Mouse (Mus musculus): Measurements from ENCODE around the gene Map3k5.

Gene Map3k5

GRCm38 (mm10) chr10:20166797-20167196, 232.5 kb downstream of the Map3k5 start:
- DNase-seq = no peak

- no peak for DNase-seq
Observed at GRCm38 (mm10) chr10:20167467-20167866, 233.2 kb downstream of the Map3k5 start.

- no peak for DNase-seq
Observed at GRCm38 (mm10) chr10:20169182-20169674, 235.0 kb downstream of the Map3k5 start.

- no peak for DNase-seq
Observed at GRCm38 (mm10) chr10:20169927-20170604, 235.8 kb downstream of the Map3k5 start.

- DNase-seq = peak; percentile 77
Observed at GRCm38 (mm10) chr10:20170605-20171088, 236.4 kb downstream of the Map3k5 start.

- no peak for DNase-seq
Observed at GRCm38 (mm10) chr10:20171209-20171608, 236.9 kb downstream of the Map3k5 start.

GRCm38 (mm10) chr10:20171756-20172155, 237.5 kb downstream of the Map3k5 start:
- no peak for DNase-seq

GRCm38 (mm10) chr10:20173733-20174132, 239.5 kb downstream of the Map3k5 start:
- DNase-seq = no peak

GRCm38 (mm10) chr10:20176054-20176453, 241.8 kb downstream of the Map3k5 start:
- no peak for DNase-seq

- peak; percentile 21 for DNase-seq
Observed at GRCm38 (mm10) chr10:20178807-20179605, 244.7 kb downstream of the Map3k5 start.

- DNase-seq = peak; percentile 41
Observed at GRCm38 (mm10) chr10:20181198-20181597, 246.9 kb downstream of the Map3k5 start.

- no peak for DNase-seq
Observed at GRCm38 (mm10) chr10:20181680-20182399, 247.6 kb downstream of the Map3k5 start.

- DNase-seq = no peak
Observed at GRCm38 (mm10) chr10:20184326-20184725, 250.1 kb downstream of the Map3k5 start.

GRCm38 (mm10) chr10:20185264-20185663, 251.0 kb downstream of the Map3k5 start:
- no peak for DNase-seq

- no peak for DNase-seq
Observed at GRCm38 (mm10) chr10:20185806-20186205, 251.5 kb downstream of the Map3k5 start.

GRCm38 (mm10) chr10:20186800-20187273, 252.6 kb downstream of the Map3k5 start:
- DNase-seq = peak; percentile 71

- no peak for DNase-seq
Observed at GRCm38 (mm10) chr10:20190139-20190747, 256.0 kb downstream of the Map3k5 start.
